Mouse (Mus musculus): ENCODE data around the gene Apopt1.

GRCm38 (mm10) chr12:111675797-111676580, 37.1 kb upstream of the Apopt1 start:
- no peak for TF ChIP-seq EP300 (IDR thresholded peaks at IDR 0.05; ENCODE audit: low read depth)
- TF ChIP-seq CTCF (IDR thresholded peaks at IDR 0.05; ENCODE audit: low read depth), result no peak
